Mouse (Mus musculus): ENCODE data around the gene Fgfr3. TPM values are rescaled to one million over a fixed set of nuclear protein-coding genes. Genes with fewer than 3 reads are reported as not detected.

Gene Fgfr3
- polyA plus RNA-seq, 1 experiment: 86.0 TPM

GRCm38 (mm10) chr5:33733837-33734236 is 12.4 kb downstream of the Fgfr3 start:
- no peak for DNase-seq (ENCODE audit: low read depth)
- no peak for TF ChIP-seq CTCF (IDR thresholded peaks at IDR 0.05; ENCODE audit: borderline replicate concordance, extremely low read depth, insufficient read depth, insufficient read length)
- TF ChIP-seq POLR2A (IDR thresholded peaks at IDR 0.05; ENCODE audit: borderline replicate concordance, extremely low read depth, insufficient read depth, insufficient read length, poor library complexity, severe bottlenecking): no peak

GRCm38 (mm10) chr5:33735412-33736092 is 14.1 kb downstream of the Fgfr3 start:
- no peak for DNase-seq (ENCODE audit: low read depth)
- TF ChIP-seq CTCF (IDR thresholded peaks at IDR 0.05; ENCODE audit: borderline replicate concordance, extremely low read depth, insufficient read depth, insufficient read length) (no peak), POLR2A (IDR thresholded peaks at IDR 0.05; ENCODE audit: borderline replicate concordance, extremely low read depth, insufficient read depth, insufficient read length, poor library complexity, severe bottlenecking) (no peak)

GRCm38 (mm10) chr5:33736230-33736629 is 14.8 kb downstream of the Fgfr3 start:
- no peak for TF ChIP-seq POLR2A (IDR thresholded peaks at IDR 0.05; ENCODE audit: borderline replicate concordance, extremely low read depth, insufficient read depth, insufficient read length, poor library complexity, severe bottlenecking)
- no peak for TF ChIP-seq CTCF (IDR thresholded peaks at IDR 0.05; ENCODE audit: borderline replicate concordance, extremely low read depth, insufficient read depth, insufficient read length)
- no peak for DNase-seq (ENCODE audit: low read depth)

- no peak for TF ChIP-seq POLR2A (IDR thresholded peaks at IDR 0.05; ENCODE audit: borderline replicate concordance, extremely low read depth, insufficient read depth, insufficient read length, poor library complexity, severe bottlenecking)
- TF ChIP-seq CTCF (IDR thresholded peaks at IDR 0.05; ENCODE audit: borderline replicate concordance, extremely low read depth, insufficient read depth, insufficient read length): peak; percentile 85; the same call in 1 of the 2 replicates
- peak; percentile 89 for DNase-seq (ENCODE audit: low read depth)
These were observed 16.4 kb downstream of the Fgfr3 start for GRCm38 (mm10) chr5:33737903-33738321.

GRCm38 (mm10) chr5:33738341-33738740 is 16.9 kb downstream of the Fgfr3 start:
- no peak for DNase-seq (ENCODE audit: low read depth)
- TF ChIP-seq POLR2A (IDR thresholded peaks at IDR 0.05; ENCODE audit: borderline replicate concordance, extremely low read depth, insufficient read depth, insufficient read length, poor library complexity, severe bottlenecking) (no peak), CTCF (IDR thresholded peaks at IDR 0.05; ENCODE audit: borderline replicate concordance, extremely low read depth, insufficient read depth, insufficient read length) (no peak)

- no peak for DNase-seq (ENCODE audit: low read depth)
- TF ChIP-seq CTCF (IDR thresholded peaks at IDR 0.05; ENCODE audit: borderline replicate concordance, extremely low read depth, insufficient read depth, insufficient read length) (no peak), POLR2A (IDR thresholded peaks at IDR 0.05; ENCODE audit: borderline replicate concordance, extremely low read depth, insufficient read depth, insufficient read length, poor library complexity, severe bottlenecking) (no peak)
These were observed 19.1 kb downstream of the Fgfr3 start for GRCm38 (mm10) chr5:33740548-33740947.

GRCm38 (mm10) chr5:33743481-33743880 is 22.0 kb downstream of the Fgfr3 start:
- no peak for DNase-seq (ENCODE audit: low read depth)
- TF ChIP-seq CTCF (IDR thresholded peaks at IDR 0.05; ENCODE audit: borderline replicate concordance, extremely low read depth, insufficient read depth, insufficient read length) (no peak), POLR2A (IDR thresholded peaks at IDR 0.05; ENCODE audit: borderline replicate concordance, extremely low read depth, insufficient read depth, insufficient read length, poor library complexity, severe bottlenecking) (no peak)

- TF ChIP-seq CTCF (IDR thresholded peaks at IDR 0.05; ENCODE audit: borderline replicate concordance, extremely low read depth, insufficient read depth, insufficient read length) (no peak), POLR2A (IDR thresholded peaks at IDR 0.05; ENCODE audit: borderline replicate concordance, extremely low read depth, insufficient read depth, insufficient read length, poor library complexity, severe bottlenecking) (no peak)
- DNase-seq (ENCODE audit: low read depth): no peak
These were observed 55.7 kb downstream of the Fgfr3 start for GRCm38 (mm10) chr5:33777195-33777594.

- TF ChIP-seq POLR2A (IDR thresholded peaks at IDR 0.05; ENCODE audit: borderline replicate concordance, extremely low read depth, insufficient read depth, insufficient read length, poor library complexity, severe bottlenecking) (no peak), CTCF (IDR thresholded peaks at IDR 0.05; ENCODE audit: borderline replicate concordance, extremely low read depth, insufficient read depth, insufficient read length) (no peak)
- no peak for DNase-seq (ENCODE audit: low read depth)
These were observed 60.5 kb downstream of the Fgfr3 start for GRCm38 (mm10) chr5:33781964-33782344.

GRCm38 (mm10) chr5:33782345-33782998 is 61.0 kb downstream of the Fgfr3 start, which contains the start of gene Letm1:
Letm1 (minus strand) TSS chr5:33782817.
- peak; percentile 98 for DNase-seq (ENCODE audit: low read depth)
- TF ChIP-seq CTCF (IDR thresholded peaks at IDR 0.05; ENCODE audit: borderline replicate concordance, extremely low read depth, insufficient read depth, insufficient read length) (no peak), POLR2A (IDR thresholded peaks at IDR 0.05; ENCODE audit: borderline replicate concordance, extremely low read depth, insufficient read depth, insufficient read length, poor library complexity, severe bottlenecking) (peak; percentile 89)

- DNase-seq (ENCODE audit: low read depth): no peak
- TF ChIP-seq POLR2A (IDR thresholded peaks at IDR 0.05; ENCODE audit: borderline replicate concordance, extremely low read depth, insufficient read depth, insufficient read length, poor library complexity, severe bottlenecking): no peak
- TF ChIP-seq CTCF (IDR thresholded peaks at IDR 0.05; ENCODE audit: borderline replicate concordance, extremely low read depth, insufficient read depth, insufficient read length): no peak
These were observed 61.5 kb downstream of the Fgfr3 start for GRCm38 (mm10) chr5:33782999-33783390.

Other genes with a start within 250 kb of the Fgfr3 start
- gene Fam53a, start 92.0 kb upstream of the Fgfr3 start, polyA plus RNA-seq (2012; rRNA removed): 17.9 and 19.9 TPM in 2 replicates
- gene Gm9903, start 91.7 kb upstream of the Fgfr3 start, polyA plus RNA-seq (2012; rRNA removed): 0.98 and 1.00 TPM in 2 replicates
- 66.6 and 72.1 TPM in 2 replicates for gene Slbp, start 69.1 kb upstream of the Fgfr3 start, polyA plus RNA-seq (2012; rRNA removed)
- 33.1 and 48.6 TPM in 2 replicates for gene Tacc3, start 63.5 kb upstream of the Fgfr3 start, polyA plus RNA-seq (2012; rRNA removed)
- gene Tmem129, start 63.3 kb upstream of the Fgfr3 start, polyA plus RNA-seq (2012; rRNA removed): 27.8 and 40.9 TPM in 2 replicates
- gene Letm1, start 61.1 kb downstream of the Fgfr3 start, polyA plus RNA-seq (2012; rRNA removed): 43.2 and 54.3 TPM in 2 replicates
- 99.6 and 118 TPM in 2 replicates for gene Nsd2, start 99.1 kb downstream of the Fgfr3 start, polyA plus RNA-seq (2012; rRNA removed)
- gene Nelfa, start 214.7 kb downstream of the Fgfr3 start, polyA plus RNA-seq (2012; rRNA removed): 54.8 and 65.5 TPM in 2 replicates

Measured in brain, embryonic 14.5 days (tissue).